Mouse (Mus musculus) spleen, postnatal 14 days (tissue): ENCODE measurements around the gene Nav2.

ENCODE experiments used
- DNase-seq, 2 experiments: peaks; one replicate each; pipeline ENCODE4 v3.0.0; 2021 to 2022; ENCODE audit warnings: low spot score in 2 of 2

Gene Nav2

GRCm38 (mm10) chr7:49000816-49001215, 92.3 kb downstream of the Nav2 start:
- DNase-seq = no peak

DNA sequence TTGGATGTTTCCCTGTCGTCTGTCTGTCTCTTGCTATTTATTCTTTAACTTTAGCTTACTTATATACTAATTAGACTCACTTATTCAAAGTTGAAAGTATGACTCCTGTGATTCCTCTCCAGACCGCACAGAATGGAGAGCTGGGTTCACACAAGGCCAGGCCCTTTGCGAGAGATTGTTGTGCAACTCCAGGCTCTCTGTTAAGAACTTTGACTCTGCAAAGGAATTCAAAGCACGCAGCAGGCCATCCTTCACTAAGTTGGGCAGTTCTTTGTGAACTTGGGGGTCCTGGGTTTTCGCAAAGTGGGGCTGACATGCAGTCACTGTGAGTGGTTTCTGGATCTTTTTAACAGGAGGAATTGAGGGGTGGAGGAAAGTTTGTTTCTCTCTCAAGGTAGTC, 95.9 kb downstream of the Nav2 start:
- no peak for DNase-seq

DNA sequence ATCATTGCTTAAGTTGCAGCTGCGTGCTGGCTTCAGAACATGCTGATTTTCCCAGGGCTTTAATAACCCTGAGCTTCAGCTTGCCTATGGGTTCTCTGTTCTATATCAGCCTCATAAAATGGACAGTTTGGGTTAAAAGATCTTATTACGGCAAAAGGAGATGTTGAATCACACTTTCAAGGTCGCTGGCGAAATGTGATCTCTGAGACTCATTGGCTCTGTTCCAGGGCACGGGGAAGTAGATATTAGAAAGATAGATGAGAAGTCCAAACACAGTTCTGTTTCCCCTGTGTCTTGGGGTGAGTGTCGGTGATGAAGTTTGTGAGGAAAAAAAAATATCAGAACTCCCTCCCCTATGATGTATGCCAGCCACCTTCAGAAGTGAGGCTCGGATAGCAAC, 98.4 kb downstream of the Nav2 start:
- no peak for DNase-seq

DNA sequence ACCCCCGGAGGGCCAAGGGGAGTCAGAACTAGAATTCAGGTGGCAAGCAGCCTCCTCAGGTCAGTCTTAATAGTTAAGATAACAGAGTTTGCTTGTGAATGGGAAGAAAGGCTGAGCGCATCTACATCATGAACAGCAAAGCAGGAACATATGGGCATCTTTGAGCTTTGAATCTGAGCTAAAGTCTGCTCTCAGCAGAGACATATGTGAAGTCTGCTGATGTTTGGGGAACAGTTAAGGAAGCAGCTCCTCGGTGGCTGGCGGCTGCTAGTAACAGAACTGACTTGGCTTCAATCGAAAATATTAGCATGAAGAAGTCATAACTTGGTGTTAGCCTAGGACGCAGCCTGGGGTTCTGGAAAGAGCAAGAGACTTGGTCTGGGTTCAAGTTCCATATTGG, 102.2 kb downstream of the Nav2 start:
- DNase-seq = no peak

GRCm38 (mm10) chr7:49012027-49012426, 103.5 kb downstream of the Nav2 start:
- DNase-seq = no peak

GRCm38 (mm10) chr7:49014480-49014879, 106.0 kb downstream of the Nav2 start:
- DNase-seq = no peak

- no peak for DNase-seq
Observed at GRCm38 (mm10) chr7:49015297-49015696, 106.8 kb downstream of the Nav2 start.

GRCm38 (mm10) chr7:49016088-49016487, 107.6 kb downstream of the Nav2 start:
- no peak for DNase-seq

DNA sequence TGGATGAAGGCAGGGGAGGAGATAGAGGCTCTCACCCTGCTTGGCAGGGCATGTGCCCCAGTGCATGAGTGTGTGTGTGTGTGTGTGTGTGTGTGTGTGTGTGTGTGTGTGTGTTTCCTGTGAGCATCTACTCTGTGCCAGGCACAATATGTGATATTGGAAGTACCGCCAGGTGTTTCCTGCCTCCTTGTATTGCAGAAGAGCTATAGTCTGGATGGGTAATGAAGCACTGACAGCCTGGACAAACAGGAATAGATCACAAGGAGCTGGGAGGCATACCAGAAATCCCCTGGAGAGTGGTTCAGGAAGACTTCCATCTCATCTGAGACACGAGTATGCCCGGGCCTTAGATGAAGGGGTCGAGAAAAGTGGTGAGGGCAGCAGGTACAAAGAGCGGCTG, 109.3 kb downstream of the Nav2 start:
- no peak for DNase-seq

DNA sequence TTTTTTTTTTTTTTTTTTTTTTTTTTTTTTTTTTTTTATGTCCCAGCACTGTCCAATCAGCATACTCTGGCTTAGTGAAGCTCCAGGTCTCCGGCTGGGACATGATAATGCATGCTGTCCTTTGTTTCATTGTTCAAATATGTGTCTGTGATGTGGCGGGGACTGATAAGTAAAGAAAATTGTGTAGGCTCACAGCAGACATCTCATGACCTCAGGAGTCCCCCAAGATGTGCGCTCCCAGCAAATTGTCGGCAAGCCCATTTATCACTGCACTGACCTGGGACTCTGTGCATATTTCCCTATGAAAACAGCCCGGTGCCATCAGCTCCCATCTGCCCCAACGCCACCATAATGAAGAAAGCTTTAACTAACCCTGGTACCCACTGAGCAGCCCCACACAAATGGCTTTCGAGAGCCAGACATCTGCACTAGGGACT, 110.0 kb downstream of the Nav2 start:
- no peak for DNase-seq

GRCm38 (mm10) chr7:49025026-49025815, 116.7 kb downstream of the Nav2 start:
- no peak for DNase-seq

GRCm38 (mm10) chr7:49025991-49026390, 117.5 kb downstream of the Nav2 start:
- DNase-seq = no peak

DNA sequence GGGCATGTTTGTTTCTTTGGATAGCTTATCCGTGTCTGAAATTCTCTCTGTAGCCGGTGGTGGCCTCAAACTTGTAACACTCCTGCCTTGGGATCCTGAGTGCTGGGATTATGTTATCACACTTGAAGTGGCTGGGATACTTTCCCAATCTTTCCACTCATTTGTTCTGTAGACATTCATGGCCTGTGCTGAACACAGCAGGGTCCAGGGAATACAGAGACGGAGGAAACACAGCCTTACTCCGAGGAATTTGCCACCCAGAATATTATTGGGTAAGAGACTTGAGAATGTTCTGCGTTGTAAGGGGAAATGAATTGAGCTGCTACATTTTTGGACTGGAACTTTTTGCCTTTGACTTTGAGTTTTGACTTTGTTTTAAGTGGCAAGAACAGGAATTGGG, 118.0 kb downstream of the Nav2 start:
- no peak for DNase-seq

DNA sequence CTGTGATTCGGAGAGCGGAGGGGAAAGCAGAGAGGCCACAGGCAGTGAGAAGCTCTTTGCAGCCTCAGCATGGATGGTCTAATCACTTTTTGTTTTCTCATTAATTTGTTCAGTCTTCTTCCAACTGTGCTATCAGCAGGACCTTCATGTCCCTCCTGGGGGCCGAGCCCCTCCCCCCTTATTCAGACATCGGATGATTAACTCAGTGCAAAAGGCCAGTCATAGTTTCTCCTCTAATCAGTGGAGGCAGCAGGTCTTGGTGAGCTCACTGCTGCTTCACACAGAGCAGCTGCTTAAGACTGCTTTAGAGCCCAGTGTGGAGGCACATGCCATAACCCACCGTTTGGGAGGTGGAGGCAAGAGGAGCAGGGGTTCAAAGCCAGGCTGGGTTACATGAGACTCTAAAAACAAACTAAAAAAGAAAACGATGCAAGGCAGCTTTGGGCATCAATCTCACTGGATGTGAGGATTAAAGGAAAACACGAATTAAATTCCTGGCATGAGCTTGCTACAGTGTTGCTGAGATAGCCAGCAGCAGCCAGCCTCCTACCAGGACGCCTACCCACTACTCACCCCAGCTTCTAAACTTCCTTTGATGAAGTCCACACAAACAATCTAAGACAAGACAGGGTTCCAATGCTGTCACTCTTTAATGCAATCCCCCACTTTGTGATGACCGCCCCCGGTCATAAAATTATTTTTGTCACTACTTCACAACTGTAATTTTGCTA, 120.9 kb downstream of the Nav2 start:
- no peak for DNase-seq

DNA sequence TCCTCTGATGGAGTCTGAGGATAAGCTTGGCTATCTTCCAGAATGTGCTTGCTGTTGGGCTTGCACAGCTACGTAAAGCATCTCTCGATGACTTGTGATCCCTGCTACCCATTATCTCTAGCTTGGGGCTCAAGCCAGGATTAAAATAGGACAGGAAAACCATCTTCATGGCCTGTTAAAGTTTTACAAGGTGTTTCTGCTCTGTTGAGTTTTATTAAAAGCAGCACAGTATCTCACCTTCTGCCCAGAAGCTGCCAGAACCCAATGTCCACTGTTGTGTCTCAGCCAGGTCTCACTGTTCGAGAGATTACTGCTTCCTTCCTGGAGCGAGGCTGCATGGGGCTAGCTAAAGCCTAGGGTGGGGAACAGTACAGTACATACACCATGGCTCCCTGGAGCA, 123.7 kb downstream of the Nav2 start:
- no peak for DNase-seq

- DNase-seq = no peak
Observed at GRCm38 (mm10) chr7:49034253-49034652, 125.7 kb downstream of the Nav2 start.

DNA sequence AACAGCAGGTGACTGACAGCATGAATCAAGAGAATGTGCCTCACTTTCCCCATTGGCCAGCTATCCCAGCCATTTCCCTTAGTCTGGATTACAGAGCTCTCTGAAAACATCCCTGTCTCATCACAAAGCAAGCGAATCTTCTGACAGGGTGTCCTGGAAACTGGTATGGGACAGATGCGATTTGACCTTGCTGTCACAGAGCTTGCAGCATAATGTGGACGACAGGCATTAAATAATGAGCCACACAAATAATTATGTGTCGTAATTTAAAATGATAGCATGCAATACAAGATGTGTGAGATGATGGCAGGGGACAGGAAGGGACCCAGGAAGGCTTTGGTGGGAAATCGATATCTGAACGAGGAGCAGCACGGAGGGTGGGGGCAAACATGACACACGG, 131.6 kb downstream of the Nav2 start:
- no peak for DNase-seq

GRCm38 (mm10) chr7:49041334-49042070, 133.0 kb downstream of the Nav2 start:
- no peak for DNase-seq

DNA sequence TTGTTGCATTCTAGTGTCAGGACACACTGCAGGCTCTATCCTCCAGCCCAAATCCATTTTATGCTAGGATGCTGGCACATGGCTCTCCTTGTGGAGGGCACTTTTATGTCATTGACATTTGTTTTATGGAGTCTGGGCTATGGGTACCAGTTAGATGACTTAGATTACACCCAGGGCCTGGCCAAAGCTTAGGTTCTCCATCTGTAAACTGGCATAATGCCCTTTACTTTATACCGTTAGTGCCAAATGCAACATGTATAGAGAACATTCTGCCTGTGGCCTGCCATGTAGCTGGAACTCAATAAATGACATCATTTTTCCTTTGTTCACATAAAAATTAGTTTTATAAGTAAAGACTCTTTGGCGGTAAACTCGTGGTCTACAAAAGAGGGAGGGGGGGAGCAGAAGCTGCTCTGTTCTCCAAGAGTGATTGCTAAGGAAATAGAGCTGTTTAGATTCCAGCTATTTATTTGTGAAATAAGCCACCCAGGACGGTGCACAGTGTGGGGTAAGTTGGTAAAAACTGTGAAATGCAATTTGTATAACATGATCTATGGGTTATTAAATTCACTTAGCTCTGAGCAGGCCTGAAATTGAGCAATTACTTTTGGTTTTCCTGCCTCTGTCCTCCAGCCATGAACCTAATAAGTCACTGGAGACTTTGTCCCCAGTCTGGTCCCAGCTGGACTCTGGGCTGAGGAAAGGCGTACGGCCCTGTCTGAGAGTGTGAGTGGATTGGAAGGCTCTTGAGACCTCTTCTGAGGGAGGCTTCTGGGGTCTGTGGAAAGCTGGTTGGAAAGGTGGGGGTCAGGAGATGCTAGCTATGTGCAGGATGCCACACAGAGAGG, 137.2 kb downstream of the Nav2 start:
- DNase-seq = no peak

DNA sequence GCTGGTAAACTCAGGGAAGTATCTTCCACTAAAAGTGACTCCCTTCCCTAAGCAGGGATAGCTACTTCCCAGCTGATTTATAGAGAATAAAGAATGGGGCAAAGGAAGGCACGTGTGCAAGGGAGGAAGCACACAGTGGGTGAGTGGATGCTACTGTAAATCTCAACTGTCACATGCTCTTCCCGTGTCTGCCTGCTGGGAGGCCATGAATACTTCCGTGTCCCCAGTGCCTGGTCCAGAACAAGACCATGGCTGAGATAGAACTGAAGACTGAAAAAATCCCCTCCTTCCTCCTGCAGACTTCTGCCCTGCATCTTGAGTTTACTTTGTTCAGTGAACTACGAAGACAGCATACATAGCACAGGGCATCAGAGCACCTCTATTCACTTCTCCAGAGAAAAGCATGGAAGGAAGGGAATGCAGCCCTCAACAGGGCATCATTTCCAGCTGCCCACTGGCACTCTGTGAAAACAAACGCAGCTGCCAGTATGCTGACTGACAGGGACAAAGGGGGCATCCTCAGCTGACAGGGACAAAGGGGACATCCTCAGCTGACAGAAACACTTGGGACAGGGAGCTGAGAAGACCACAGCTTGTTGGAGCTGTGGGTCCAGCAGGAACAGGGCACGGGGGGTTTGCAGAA, 138.0 kb downstream of the Nav2 start:
- no peak for DNase-seq

DNA sequence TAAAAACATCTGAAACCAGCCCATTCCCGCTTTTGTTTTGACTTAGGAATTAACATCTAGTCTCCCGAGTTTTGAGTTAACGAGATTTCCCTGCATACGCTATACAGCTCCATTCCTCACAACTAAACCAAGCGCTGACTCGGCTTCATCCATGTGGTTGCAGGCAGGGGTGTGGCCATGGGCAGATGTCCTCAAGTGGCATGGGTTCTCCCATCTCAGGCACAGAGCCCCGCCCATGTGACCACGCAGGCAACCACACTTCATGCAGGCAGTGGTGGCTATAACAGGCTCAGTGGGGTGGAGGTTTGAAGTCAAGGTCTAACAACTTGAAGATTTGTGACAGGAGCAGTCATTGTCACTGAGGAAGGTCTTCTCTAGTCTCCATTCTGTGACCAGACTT, 138.8 kb downstream of the Nav2 start:
- no peak for DNase-seq
